Mouse (Mus musculus) forebrain, embryonic 15.5 days (tissue): ENCODE results near the gene Nutf2. TPM values are rescaled to one million over a fixed set of nuclear protein-coding genes. Genes with fewer than 3 reads are reported as not detected.

Experiments
- ATAC-seq: fragments of 200-750 bp; cut with Nextera tagmentation; replicated peaks from 2 replicates; pipeline ENCODE4 v1.8.0; 2017; ENCODE audit warnings: mild to moderate bottlenecking, moderate TSS enrichment, moderate library complexity
- H3K27ac ChIP-seq: fragments of 300-500 bp; sonication (generic); replicated peaks from 2 replicates; pipeline ENCODE4 v1.5.1; 2015; ENCODE audit warnings: mild to moderate bottlenecking, inconsistent platforms
- H3K27me3 ChIP-seq: fragments of 300-500 bp; sonication (generic); 2 replicates; pipeline ENCODE4 v1.6.1; 2015; ENCODE audit warnings: inconsistent platforms
- H3K36me3 ChIP-seq: fragments of 300-500 bp; sonication (generic); 2 replicates; pipeline ENCODE4 v1.6.1; 2015; ENCODE audit warnings: mild to moderate bottlenecking, inconsistent platforms
- H3K4me1 ChIP-seq: fragments of 300-500 bp; sonication (generic); 2 replicates; pipeline ENCODE4 v1.6.1; 2015; ENCODE audit warnings: inconsistent platforms
- H3K4me2 ChIP-seq: fragments of 300-500 bp; sonication (generic); replicated peaks from 2 replicates; pipeline ENCODE4 v1.6.1; 2015; ENCODE audit warnings: mild to moderate bottlenecking, inconsistent platforms
- H3K4me3 ChIP-seq: fragments of 300-500 bp; sonication (generic); 2 replicates; pipeline ENCODE4 v1.5.1; 2015; ENCODE audit warnings: mild to moderate bottlenecking, inconsistent platforms
- H3K9ac ChIP-seq: fragments of 300-500 bp; sonication (generic); replicated peaks from 2 replicates; pipeline ENCODE4 v1.6.1; 2015; ENCODE audit warnings: mild to moderate bottlenecking, inconsistent platforms
- H3K9me3 ChIP-seq: fragments of 300-500 bp; sonication (generic); 2 replicates; pipeline ENCODE4 v1.6.1; 2016; ENCODE audit warnings: inconsistent platforms
- WGBS: fragments of 180-500 bp; shearing (Covaris S2); methylation state at CpG from one replicate; pipeline ENCODE4 v1.1.7; 2015; ENCODE audit warnings: mixed read lengths; 5-methylcytosine and 5-hydroxymethylcytosine counted together
- polyA plus RNA-seq: library from polyadenylated mRNA; unstranded; fragments of >200 nt; fragmentation: Nextera tagmentation; extraction: Ambion mirVana; gene quantifications from 2 replicates; pipeline ENCODE4 v1.2.1, GENCODE M21; 2015

The Nutf2 gene
- polyA plus RNA-seq, 1 experiment from 2014 or later = 189 TPM

DNA sequence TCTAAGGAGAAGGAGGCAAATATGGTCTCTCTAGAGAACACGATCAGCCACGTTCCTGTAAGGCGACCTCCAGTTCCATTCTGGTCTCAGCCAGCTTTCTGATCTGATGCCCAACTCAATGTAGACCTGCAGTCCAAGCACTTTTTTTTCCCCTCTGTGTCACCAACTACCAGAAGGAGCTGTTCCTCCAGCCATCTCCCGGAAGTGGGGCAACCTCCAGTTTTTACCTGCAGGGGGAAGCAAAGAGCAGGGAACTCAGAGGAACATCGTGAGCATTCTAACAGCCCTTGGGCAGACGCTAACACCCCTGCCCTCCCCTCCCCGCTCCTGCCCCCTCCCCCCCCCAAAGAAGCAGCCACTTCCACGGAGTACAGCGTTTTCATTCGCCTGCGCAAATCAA, 25.1 kb upstream of the Nutf2 start:
- Histone ChIP-seq H3K4me2 (no peak overlapping the region), H3K4me3 (no peak overlapping the region), H3K4me1 (no peaks in the 10 kb centered on the region), H3K36me3 (no peaks in the 10 kb centered on the region), H3K27ac (no peak overlapping the region), H3K27me3 (no peaks in the 10 kb centered on the region), H3K9me3 (no peaks in the 10 kb centered on the region), H3K9ac (no peak overlapping the region)
- ATAC-seq = no peak
- 25% methylated on average over 11 of the region's 11 CpGs for WGBS

DNA sequence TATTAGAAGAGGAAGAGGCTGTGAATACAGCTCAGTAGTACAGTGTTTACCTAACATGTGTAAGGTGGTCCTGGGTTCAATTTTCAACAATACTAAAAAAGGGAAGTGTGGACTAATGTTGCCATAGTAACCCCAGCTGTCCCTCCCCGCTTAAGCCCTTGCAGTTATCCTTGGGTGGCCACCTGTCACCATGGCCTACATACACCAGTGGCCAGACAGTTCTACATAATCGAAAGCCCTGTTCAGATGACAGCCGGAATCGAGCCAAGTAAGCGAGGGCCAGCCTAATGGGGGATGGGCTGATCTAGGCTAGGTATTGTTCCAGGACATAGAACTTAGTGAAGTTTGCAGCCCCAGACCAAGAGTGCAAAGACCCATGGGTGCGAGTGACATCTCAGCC, 23.4 kb upstream of the Nutf2 start:
- no peak overlapping the region for H3K27ac ChIP-seq
- H3K36me3 ChIP-seq = no peaks in the 10 kb centered on the region
- no peak overlapping the region for H3K9ac ChIP-seq
- WGBS = 80% methylated on average over 6 of the region's 6 CpGs
- H3K4me1 ChIP-seq = no peaks in the 10 kb centered on the region
- H3K4me2 ChIP-seq = no peak overlapping the region
- ATAC-seq = no peak
- no peak overlapping the region for H3K4me3 ChIP-seq
- no peaks in the 10 kb centered on the region for H3K9me3 ChIP-seq
- H3K27me3 ChIP-seq = no peaks in the 10 kb centered on the region

- H3K27me3 ChIP-seq = no peaks in the 10 kb centered on the region
- H3K4me2 ChIP-seq = no peak overlapping the region
- no peak overlapping the region for H3K4me3 ChIP-seq
Measured at GRCm38 (mm10) chr8:105839209-105839608, 21.2 kb upstream of the Nutf2 start.

DNA sequence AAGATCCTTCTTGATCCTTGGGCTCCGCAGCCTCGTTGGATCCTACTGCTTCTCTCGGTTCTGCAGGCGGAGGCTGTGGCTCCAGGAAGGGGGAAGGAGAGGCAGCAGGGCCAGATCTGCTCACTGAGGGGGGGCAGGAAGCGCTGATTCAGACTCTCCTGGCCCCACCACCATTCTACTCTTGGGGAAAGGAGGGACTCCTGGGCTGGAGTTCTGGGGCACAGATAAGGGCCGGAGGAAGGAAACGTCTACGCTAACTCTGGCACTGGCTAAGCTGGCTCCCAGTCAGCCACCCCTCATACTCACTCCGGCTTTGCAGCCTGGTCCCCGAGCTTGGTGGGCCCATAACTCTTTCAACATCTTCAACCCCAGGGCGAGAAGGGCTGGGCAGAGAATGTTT, 13.7 kb upstream of the Nutf2 start:
- Histone ChIP-seq H3K9ac (no peak overlapping the region), H3K4me1 (peaks cover 8% of the 10 kb centered on the region), H3K9me3 (no peaks in the 10 kb centered on the region), H3K27me3 (no peaks in the 10 kb centered on the region), H3K36me3 (peaks cover 58% of the 10 kb centered on the region), H3K4me3 (no peak overlapping the region), H3K4me2 (no peak overlapping the region), H3K27ac (no peak overlapping the region)
- no peak for ATAC-seq
- 93% methylated on average over 11 of the region's 11 CpGs for WGBS

More at GRCm38 (mm10) chr8:105839209-105839608, 21.2 kb upstream of the Nutf2 start:
- 93% methylated on average over 5 of the region's 5 CpGs for WGBS
- no peak overlapping the region for H3K9ac ChIP-seq
- H3K4me1 ChIP-seq = no peaks in the 10 kb centered on the region
- H3K27ac ChIP-seq = no peak overlapping the region
- no peaks in the 10 kb centered on the region for H3K9me3 ChIP-seq
- no peak for ATAC-seq
- peaks cover 11% of the 10 kb centered on the region for H3K36me3 ChIP-seq

GRCm38 (mm10) chr8:105850014-105850413, 10.4 kb upstream of the Nutf2 start:
- no peak overlapping the region for H3K4me3 ChIP-seq
- peaks cover 12% of the 10 kb centered on the region for H3K4me1 ChIP-seq
- 0 out of 2 replicates have a peak overlapping the region, but pooled peaks have one; percentile 1 for H3K9ac ChIP-seq
- no peaks in the 10 kb centered on the region for H3K27me3 ChIP-seq
- H3K36me3 ChIP-seq = peaks cover 39% of the 10 kb centered on the region
- 83% methylated on average over 4 of the region's 4 CpGs for WGBS
- no peaks in the 10 kb centered on the region for H3K9me3 ChIP-seq
- H3K4me2 ChIP-seq = no peak overlapping the region
- ATAC-seq = no peak
- no peak overlapping the region for H3K27ac ChIP-seq

- H3K4me1 ChIP-seq = peaks cover 12% of the 10 kb centered on the region
- ATAC-seq = no peak
- H3K36me3 ChIP-seq = peaks cover 35% of the 10 kb centered on the region
- peak overlapping the region; percentile 17 for H3K4me3 ChIP-seq
- peak overlapping the region; percentile 7 for H3K4me2 ChIP-seq
- H3K27ac ChIP-seq = no peak overlapping the region
- no peaks in the 10 kb centered on the region for H3K27me3 ChIP-seq
- 77% methylated on average over 7 of the region's 7 CpGs for WGBS
- H3K9me3 ChIP-seq = no peaks in the 10 kb centered on the region
- 0 out of 2 replicates have a peak overlapping the region, but pooled peaks have one; percentile 1 for H3K9ac ChIP-seq
Measured at GRCm38 (mm10) chr8:105850611-105851010, 9.8 kb upstream of the Nutf2 start.

DNA sequence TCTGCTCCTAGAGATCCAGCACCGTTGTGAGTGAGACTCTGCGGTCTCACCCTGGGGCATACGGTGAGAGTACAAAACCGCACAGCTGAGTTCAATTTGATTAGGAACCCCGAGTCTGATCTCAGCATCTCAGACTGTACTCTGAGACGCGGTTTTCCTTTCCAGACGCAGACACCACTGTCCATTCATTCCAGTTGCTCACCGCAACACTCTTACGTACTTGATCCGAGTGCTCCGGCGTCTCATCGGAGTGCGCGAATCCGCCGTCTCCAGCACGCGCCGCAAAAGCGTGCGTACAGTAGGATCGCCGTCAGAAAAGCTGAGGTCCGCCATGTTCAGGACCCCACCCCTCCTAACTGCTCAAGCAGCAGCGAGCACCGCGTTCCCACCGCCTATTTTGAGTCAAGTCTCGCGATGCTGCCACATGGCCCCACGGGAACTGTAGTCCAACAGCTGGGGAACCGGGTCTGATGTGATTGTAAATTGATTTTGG, 8.7 kb upstream of the Nutf2 start:
- Histone ChIP-seq H3K27me3 (no peaks in the 10 kb centered on the region), H3K4me1 (peaks cover 23% of the 10 kb centered on the region), H3K4me2 (peak overlapping the region; percentile 75), H3K36me3 (peaks cover 24% of the 10 kb centered on the region), H3K9ac (peak overlapping the region; percentile 75), H3K27ac (peak overlapping the region; percentile 89), H3K4me3 (peak overlapping the region; percentile 91), H3K9me3 (no peaks in the 10 kb centered on the region)
- peak; percentile 86 for ATAC-seq
- under 1% methylated on average over 34 of the region's 34 CpGs for WGBS

GRCm38 (mm10) chr8:105852146-105852729, 8.1 kb upstream of the Nutf2 start:
- no peaks in the 10 kb centered on the region for H3K9me3 ChIP-seq
- no peak overlapping the region for H3K4me2 ChIP-seq
- H3K4me3 ChIP-seq = peak overlapping the region; percentile 91
- ATAC-seq = no peak
- no peaks in the 10 kb centered on the region for H3K27me3 ChIP-seq
- H3K27ac ChIP-seq = no peak overlapping the region
- H3K36me3 ChIP-seq = peaks cover 19% of the 10 kb centered on the region
- peaks cover 29% of the 10 kb centered on the region for H3K4me1 ChIP-seq
- WGBS = 82% methylated on average over 12 of the region's 12 CpGs
- H3K9ac ChIP-seq = no peak overlapping the region

DNA sequence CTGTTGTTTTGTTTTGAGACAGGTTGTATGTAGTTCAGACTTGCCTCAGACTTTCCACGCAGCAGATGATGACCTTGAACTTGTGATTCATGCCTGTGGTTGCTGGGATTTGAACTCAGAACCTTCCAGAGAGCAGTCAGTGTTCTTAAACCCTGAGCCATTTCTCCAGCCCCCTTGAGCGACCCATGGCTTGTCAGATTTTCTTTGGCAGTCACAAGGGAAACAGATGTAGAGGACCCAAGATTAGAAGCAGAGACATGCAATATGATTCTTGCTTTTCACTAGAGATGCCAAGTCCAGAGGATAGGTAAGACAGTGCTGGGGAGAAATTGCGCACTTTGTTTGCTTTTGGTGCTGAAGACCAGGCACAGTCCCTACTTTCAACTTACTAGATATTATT, 7.2 kb upstream of the Nutf2 start, which contains the start of gene Cenpt:
Gene Cenpt (minus strand): TSS at position 101 of the 400 bp plus-strand sequence.
- Histone ChIP-seq H3K27ac (no peak within 1 kb of the TSS), H3K4me2 (no peak within 1 kb of the TSS), H3K9me3 (no peaks in the 10 kb centered on the region), H3K9ac (no peak within 1 kb of the TSS), H3K36me3 (peaks cover 11% of the 10 kb centered on the region), H3K4me1 (peaks cover 38% of the 10 kb centered on the region), H3K4me3 (no peak within 1 kb of the TSS), H3K27me3 (no peaks in the 10 kb centered on the region)
- 93% methylated on average over 3 of the region's 3 CpGs for WGBS
- ATAC-seq = no peak

DNA sequence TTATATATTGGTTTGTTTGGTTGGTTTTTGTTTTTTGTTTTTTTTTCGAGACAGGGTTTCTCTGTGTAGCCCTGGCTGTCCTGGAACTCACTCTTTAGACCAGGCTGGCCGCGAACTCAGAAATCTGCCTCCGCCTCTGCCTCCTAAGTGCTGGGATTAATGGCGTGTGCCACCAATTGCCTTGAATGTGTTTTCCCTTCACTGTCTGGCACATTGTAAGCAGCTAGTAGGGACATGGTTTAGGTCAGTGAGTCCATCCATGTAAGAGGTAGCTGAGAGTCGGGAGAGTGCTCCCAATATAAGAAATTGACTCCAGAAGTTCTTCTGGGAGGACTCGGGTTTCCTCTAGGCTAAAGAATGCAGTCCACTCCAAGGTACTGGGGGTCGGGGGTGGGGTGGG, 6.1 kb upstream of the Nutf2 start:
- H3K27ac ChIP-seq = peak overlapping the region; percentile 81; the same call in 1 of the 2 replicates
- H3K4me2 ChIP-seq = peak overlapping the region; percentile 99
- peak overlapping the region; percentile 92 for H3K4me3 ChIP-seq
- H3K27me3 ChIP-seq = no peaks in the 10 kb centered on the region
- peaks cover under 1% of the 10 kb centered on the region; the same call in 1 of the 2 replicates for H3K36me3 ChIP-seq
- peaks cover 48% of the 10 kb centered on the region for H3K4me1 ChIP-seq
- H3K9me3 ChIP-seq = no peaks in the 10 kb centered on the region
- WGBS = 28% methylated on average over 8 of the region's 8 CpGs
- peak overlapping the region; percentile 85; the same call in 1 of the 2 replicates for H3K9ac ChIP-seq
- no peak; the same call in 1 of the 2 replicates for ATAC-seq

- WGBS = under 1% methylated on average over 43 of the region's 43 CpGs
- Histone ChIP-seq H3K4me2 (peak within 1 kb of the TSS; percentile 99), H3K9ac (peak within 1 kb of the TSS; percentile 85), H3K9me3 (no peaks in the 10 kb centered on the region), H3K27ac (peak within 1 kb of the TSS; percentile 81), H3K36me3 (no peaks in the 10 kb centered on the region), H3K27me3 (no peaks in the 10 kb centered on the region), H3K4me1 (peaks cover 53% of the 10 kb centered on the region), H3K4me3 (peak within 1 kb of the TSS; percentile 92)
- ATAC-seq = peak; percentile 93
Measured at GRCm38 (mm10) chr8:105854715-105855216, 5.6 kb upstream of the Nutf2 start, which contains the start of gene Thap11. TSS of gene Thap11 (plus strand) at chr8:105855132.

GRCm38 (mm10) chr8:105855248-105856167, 4.9 kb upstream of the Nutf2 start:
- no peaks in the 10 kb centered on the region for H3K9me3 ChIP-seq
- peak overlapping the region; percentile 92 for H3K4me3 ChIP-seq
- no peak; the same call in 1 of the 2 replicates for ATAC-seq
- under 1% methylated on average over 71 of the region's 71 CpGs for WGBS
- no peaks in the 10 kb centered on the region for H3K36me3 ChIP-seq
- peak overlapping the region; percentile 85 for H3K9ac ChIP-seq
- H3K4me1 ChIP-seq = peaks cover 52% of the 10 kb centered on the region
- H3K4me2 ChIP-seq = peak overlapping the region; percentile 99
- peak overlapping the region; percentile 81 for H3K27ac ChIP-seq
- no peaks in the 10 kb centered on the region for H3K27me3 ChIP-seq
